Mouse (Mus musculus): ENCODE data around the gene Gm17334. TPM values are rescaled to one million over a fixed set of nuclear protein-coding genes. Genes with fewer than 3 reads are reported as not detected.

Gm17334 gene
- polyA plus RNA-seq (2014; fragmentation: Nextera tagmentation; extraction: Ambion mirVana), result not detected in 2 replicates

- Histone ChIP-seq H3K27me3 (ENCODE audit: control insufficient read depth, insufficient read depth, low read length) (peaks cover 12% of the 10 kb centered on the region; the same call in 1 of the 2 replicates), H3K4me3 (ENCODE audit: low read depth, low read length) (no peak within 1 kb of the TSS), H3K9ac (ENCODE audit: low read length) (no peak within 1 kb of the TSS), H3K27ac (ENCODE audit: low read depth, low read length) (no peak within 1 kb of the TSS), H3K4me1 (ENCODE audit: control insufficient read depth, insufficient read depth, low read length) (no peaks in the 10 kb centered on the region), H3K36me3 (ENCODE audit: control insufficient read depth, insufficient read depth, low read length) (no peaks in the 10 kb centered on the region), H3K4me2 (ENCODE audit: low read depth) (no peak within 1 kb of the TSS), H3K9me3 (ENCODE audit: control insufficient read depth, low read length) (no peaks in the 10 kb centered on the region)
- WGBS, result 90% methylated on average over 5 of the region's 5 CpGs
- DNase-seq (ENCODE audit: low spot score), result no peak
- no peak for ATAC-seq (ENCODE audit: insufficient read depth, low FRiP score, low TSS enrichment)
Measured at GRCm38 (mm10) chr11:53773087-53773486, at the start of gene Gm17334. Gene Gm17334 (minus strand): TSS chr11:53773187.

- no peak for DNase-seq (ENCODE audit: low spot score)
- no peaks in the 10 kb centered on the region for H3K4me1 ChIP-seq (ENCODE audit: control insufficient read depth, insufficient read depth, low read length)
- ATAC-seq (ENCODE audit: insufficient read depth, low FRiP score, low TSS enrichment), result no peak
- 91% methylated on average over 3 of the region's 3 CpGs for WGBS
- no peaks in the 10 kb centered on the region for H3K9me3 ChIP-seq (ENCODE audit: control insufficient read depth, low read length)
- no peak overlapping the region for H3K9ac ChIP-seq (ENCODE audit: low read length)
- H3K36me3 ChIP-seq (ENCODE audit: control insufficient read depth, insufficient read depth, low read length), result no peaks in the 10 kb centered on the region
- no peaks in the 10 kb centered on the region for H3K27me3 ChIP-seq (ENCODE audit: control insufficient read depth, insufficient read depth, low read length)
- no peak overlapping the region for H3K27ac ChIP-seq (ENCODE audit: low read depth, low read length)
- H3K4me2 ChIP-seq (ENCODE audit: low read depth), result no peak overlapping the region
- no peak overlapping the region for H3K4me3 ChIP-seq (ENCODE audit: low read depth, low read length)
Measured at GRCm38 (mm10) chr11:53821945-53822338, 49.0 kb upstream of the Gm17334 start.

GRCm38 (mm10) chr11:53821230-53821944 lies 48.4 kb upstream of the Gm17334 start:
- Histone ChIP-seq H3K27ac (ENCODE audit: low read depth, low read length) (no peak overlapping the region), H3K9ac (ENCODE audit: low read length) (no peak overlapping the region), H3K36me3 (ENCODE audit: control insufficient read depth, insufficient read depth, low read length) (no peaks in the 10 kb centered on the region), H3K4me3 (ENCODE audit: low read depth, low read length) (no peak overlapping the region), H3K4me2 (ENCODE audit: low read depth) (no peak overlapping the region), H3K4me1 (ENCODE audit: control insufficient read depth, insufficient read depth, low read length) (no peaks in the 10 kb centered on the region), H3K27me3 (ENCODE audit: control insufficient read depth, insufficient read depth, low read length) (no peaks in the 10 kb centered on the region), H3K9me3 (ENCODE audit: control insufficient read depth, low read length) (no peaks in the 10 kb centered on the region)
- WGBS, result 82% methylated on average over 11 of the region's 11 CpGs
- no peak for ATAC-seq (ENCODE audit: insufficient read depth, low FRiP score, low TSS enrichment)
- no peak for DNase-seq (ENCODE audit: low spot score)

GRCm38 (mm10) chr11:53820516-53821170 lies 47.7 kb upstream of the Gm17334 start:
- ATAC-seq (ENCODE audit: insufficient read depth, low FRiP score, low TSS enrichment) (no peak), DNase-seq (ENCODE audit: low spot score) (no peak)
- Histone ChIP-seq H3K27ac (ENCODE audit: low read depth, low read length) (no peak overlapping the region), H3K4me1 (ENCODE audit: control insufficient read depth, insufficient read depth, low read length) (no peaks in the 10 kb centered on the region), H3K27me3 (ENCODE audit: control insufficient read depth, insufficient read depth, low read length) (no peaks in the 10 kb centered on the region), H3K36me3 (ENCODE audit: control insufficient read depth, insufficient read depth, low read length) (no peaks in the 10 kb centered on the region), H3K4me2 (ENCODE audit: low read depth) (no peak overlapping the region), H3K9ac (ENCODE audit: low read length) (no peak overlapping the region), H3K4me3 (ENCODE audit: low read depth, low read length) (no peak overlapping the region), H3K9me3 (ENCODE audit: control insufficient read depth, low read length) (no peaks in the 10 kb centered on the region)
- 89% methylated on average over 13 of the region's 13 CpGs for WGBS

GRCm38 (mm10) chr11:53819511-53819910 lies 46.5 kb upstream of the Gm17334 start:
- ATAC-seq (ENCODE audit: insufficient read depth, low FRiP score, low TSS enrichment) (no peak), DNase-seq (ENCODE audit: low spot score) (no peak)
- Histone ChIP-seq H3K36me3 (ENCODE audit: control insufficient read depth, insufficient read depth, low read length) (no peaks in the 10 kb centered on the region), H3K9me3 (ENCODE audit: control insufficient read depth, low read length) (no peaks in the 10 kb centered on the region), H3K4me2 (ENCODE audit: low read depth) (no peak overlapping the region), H3K4me3 (ENCODE audit: low read depth, low read length) (no peak overlapping the region), H3K27me3 (ENCODE audit: control insufficient read depth, insufficient read depth, low read length) (no peaks in the 10 kb centered on the region), H3K4me1 (ENCODE audit: control insufficient read depth, insufficient read depth, low read length) (no peaks in the 10 kb centered on the region), H3K9ac (ENCODE audit: low read length) (no peak overlapping the region), H3K27ac (ENCODE audit: low read depth, low read length) (no peak overlapping the region)
- 88% methylated on average over 6 of the region's 6 CpGs for WGBS

GRCm38 (mm10) chr11:53818794-53819193 lies 45.8 kb upstream of the Gm17334 start:
- DNase-seq (ENCODE audit: low spot score), result no peak
- Histone ChIP-seq H3K4me2 (ENCODE audit: low read depth) (no peak overlapping the region), H3K4me1 (ENCODE audit: control insufficient read depth, insufficient read depth, low read length) (no peaks in the 10 kb centered on the region), H3K27me3 (ENCODE audit: control insufficient read depth, insufficient read depth, low read length) (no peaks in the 10 kb centered on the region), H3K36me3 (ENCODE audit: control insufficient read depth, insufficient read depth, low read length) (no peaks in the 10 kb centered on the region), H3K9ac (ENCODE audit: low read length) (no peak overlapping the region), H3K9me3 (ENCODE audit: control insufficient read depth, low read length) (no peaks in the 10 kb centered on the region), H3K27ac (ENCODE audit: low read depth, low read length) (no peak overlapping the region), H3K4me3 (ENCODE audit: low read depth, low read length) (no peak overlapping the region)
- no peak for ATAC-seq (ENCODE audit: insufficient read depth, low FRiP score, low TSS enrichment)
- 62% methylated on average over 6 of the region's 6 CpGs for WGBS

GRCm38 (mm10) chr11:53816841-53817375 lies 43.9 kb upstream of the Gm17334 start:
- Histone ChIP-seq H3K9me3 (ENCODE audit: control insufficient read depth, low read length) (no peaks in the 10 kb centered on the region), H3K36me3 (ENCODE audit: control insufficient read depth, insufficient read depth, low read length) (no peaks in the 10 kb centered on the region), H3K9ac (ENCODE audit: low read length) (no peak overlapping the region), H3K4me1 (ENCODE audit: control insufficient read depth, insufficient read depth, low read length) (no peaks in the 10 kb centered on the region), H3K27ac (ENCODE audit: low read depth, low read length) (no peak overlapping the region), H3K4me2 (ENCODE audit: low read depth) (no peak overlapping the region), H3K27me3 (ENCODE audit: control insufficient read depth, insufficient read depth, low read length) (no peaks in the 10 kb centered on the region), H3K4me3 (ENCODE audit: low read depth, low read length) (no peak overlapping the region)
- 93% methylated on average over 5 of the region's 5 CpGs for WGBS
- ATAC-seq (ENCODE audit: insufficient read depth, low FRiP score, low TSS enrichment) (no peak), DNase-seq (ENCODE audit: low spot score) (no peak)

- Histone ChIP-seq H3K9ac (ENCODE audit: low read length) (no peak overlapping the region), H3K36me3 (ENCODE audit: control insufficient read depth, insufficient read depth, low read length) (no peaks in the 10 kb centered on the region), H3K4me1 (ENCODE audit: control insufficient read depth, insufficient read depth, low read length) (no peaks in the 10 kb centered on the region), H3K4me2 (ENCODE audit: low read depth) (no peak overlapping the region), H3K27me3 (ENCODE audit: control insufficient read depth, insufficient read depth, low read length) (no peaks in the 10 kb centered on the region), H3K4me3 (ENCODE audit: low read depth, low read length) (no peak overlapping the region), H3K27ac (ENCODE audit: low read depth, low read length) (no peak overlapping the region), H3K9me3 (ENCODE audit: control insufficient read depth, low read length) (no peaks in the 10 kb centered on the region)
- ATAC-seq (ENCODE audit: insufficient read depth, low FRiP score, low TSS enrichment) (no peak), DNase-seq (ENCODE audit: low spot score) (no peak)
- WGBS, result 67% methylated on average over 3 of the region's 3 CpGs
Measured at GRCm38 (mm10) chr11:53814810-53815209, 41.8 kb upstream of the Gm17334 start.
